Mouse (Mus musculus) liver, adult 2 months (tissue): Measurements from ENCODE around the gene Tcn2.

Experiments used
- CTCF ChIP-seq: fragments of 200-500 bp; IDR thresholded peaks from 2 replicates; pipeline ENCODE4 v1.5.1; 2011; ENCODE audit warnings: low read depth, low read length, control low read depth
- POLR2A ChIP-seq: fragments of 200-500 bp; IDR thresholded peaks from 2 replicates; pipeline ENCODE4 v1.6.1; 2011; ENCODE audit warnings: low read length, control low read depth; ENCODE audit not compliant: insufficient read depth; ENCODE audit errors: extremely low read depth

- TF ChIP-seq POLR2A, result no peak
- TF ChIP-seq CTCF, result no peak
Observed at GRCm38 (mm10) chr11:3910513-3911310, 21.2 kb downstream of the Tcn2 start.
